ENCODE assay signal across 8 mouse cellular contexts in the genomic region with DNA sequence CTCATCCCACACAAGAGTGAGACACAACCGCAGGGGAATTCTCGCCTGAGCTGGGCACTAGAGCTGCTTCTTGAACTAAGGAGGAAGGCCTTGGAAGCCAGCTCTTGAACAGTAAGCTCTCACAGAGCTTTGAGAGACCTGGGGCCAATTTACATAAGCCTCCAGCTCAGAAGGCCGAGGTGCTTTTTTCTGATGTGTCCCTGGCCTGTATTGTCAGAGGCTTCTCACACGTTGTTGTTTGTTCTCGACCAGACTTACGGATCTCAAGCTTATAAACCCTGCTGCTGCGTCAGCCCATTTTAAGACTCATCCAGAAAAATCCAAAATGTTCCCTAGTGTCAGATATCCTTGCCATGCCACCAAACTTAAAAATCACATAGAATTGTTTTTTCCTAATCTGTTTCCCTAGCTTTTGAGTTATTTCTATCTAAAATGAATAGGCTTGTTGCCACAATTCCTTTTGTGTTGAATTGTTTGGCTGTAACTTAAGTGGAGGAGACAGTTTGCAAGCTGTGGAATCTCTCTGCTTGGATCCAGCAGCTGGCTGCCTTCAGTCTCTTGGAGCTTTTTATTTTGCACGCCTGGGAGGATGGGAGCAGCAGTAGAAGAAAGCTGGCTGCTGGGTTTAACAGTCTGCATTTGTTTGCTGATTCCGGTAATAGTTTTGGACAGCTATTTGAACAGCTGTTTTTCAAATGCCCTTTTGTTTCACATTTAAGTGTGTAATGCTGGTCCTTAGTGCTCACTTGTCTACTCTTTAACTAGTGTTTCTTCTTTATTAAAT.
A peak's percentile ranks its signal among the peaks of the same experiment; 100 is the strongest.
DNase-seq lines count a peak whose midpoint lies in the region; ATAC-seq and TF ChIP-seq lines count a peak whose summit lies in the region.

No protein-coding gene starts in this region.

- H3K9ac ChIP-seq in kidney, embryonic 15.5 days: no peak overlapping the region
- no peak overlapping the region for H3K9ac ChIP-seq in lung, embryonic 14.5 days
- H3K9ac ChIP-seq in stomach, embryonic 16.5 days (ENCODE audit: low read length): peak overlapping the region; percentile 27; the same call in 1 of the 2 replicates

- peak; percentile 41 for DNase-seq in kidney, adult 11 months
- DNase-seq in kidney, adult 18-20 months: no peak
- DNase-seq in lung, embryonic 14.5 days: peak; percentile 90
- DNase-seq in spleen, adult 12 weeks (ENCODE audit: low spot score): no peak
- DNase-seq in spleen, postnatal 10 days (ENCODE audit: low spot score in 2 of 2): no peak

- no peak for TF ChIP-seq CTCF in lung, embryonic 14.5 days (IDR thresholded peaks at IDR 0.05; ENCODE audit: low read depth)

- H3K27me3 ChIP-seq in kidney, embryonic 15.5 days: no peaks in the 10 kb centered on the region
- H3K27me3 ChIP-seq in lung, embryonic 14.5 days (ENCODE audit: insufficient read depth, low read length): no peaks in the 10 kb centered on the region
- no peaks in the 10 kb centered on the region for H3K27me3 ChIP-seq in stomach, embryonic 16.5 days (ENCODE audit: control insufficient read depth, insufficient read depth, low read length)

- peaks cover 15% of the 10 kb centered on the region for H3K4me1 ChIP-seq in kidney, embryonic 15.5 days
- peaks cover 4% of the 10 kb centered on the region; the same call in 1 of the 2 replicates for H3K4me1 ChIP-seq in lung, embryonic 14.5 days (ENCODE audit: insufficient read depth)
- peaks cover 12% of the 10 kb centered on the region for H3K4me1 ChIP-seq in stomach, embryonic 16.5 days (ENCODE audit: control insufficient read depth, insufficient read depth, low read length)

- H3K27ac ChIP-seq in kidney, embryonic 15.5 days: peak overlapping the region; percentile 85
- H3K27ac ChIP-seq in lung, embryonic 14.5 days (ENCODE audit: low read depth): peak overlapping the region; percentile 83
- H3K27ac ChIP-seq in stomach, embryonic 16.5 days (ENCODE audit: low read length): peak overlapping the region; percentile 88

- no peak overlapping the region for H3K4me3 ChIP-seq in kidney, embryonic 15.5 days (replicated peaks)
- no peak overlapping the region for H3K4me3 ChIP-seq in lung, embryonic 14.5 days (ENCODE audit: low read depth, low read length)
- no peak overlapping the region for H3K4me3 ChIP-seq in stomach, embryonic 16.5 days (replicated peaks; ENCODE audit: low read length)

- ATAC-seq in frontal cortex, adult (ENCODE audit: low TSS enrichment): peak; percentile 97
- peak; percentile 73; the same call in 1 of the 2 replicates for ATAC-seq in kidney, embryonic 15.5 days (replicated peaks; ENCODE audit: low FRiP score)
- peak; percentile 94 for ATAC-seq in lung, embryonic 14.5 days (ENCODE audit: insufficient read depth)
- ATAC-seq in stomach, embryonic 16.5 days (ENCODE audit: insufficient read depth, low FRiP score): peak; percentile 91

- H3K36me3 ChIP-seq in kidney, embryonic 15.5 days: no peaks in the 10 kb centered on the region
- no peaks in the 10 kb centered on the region for H3K36me3 ChIP-seq in lung, embryonic 14.5 days (ENCODE audit: insufficient read depth)
- H3K36me3 ChIP-seq in stomach, embryonic 16.5 days (ENCODE audit: control insufficient read depth, insufficient read depth, low read length): no peaks in the 10 kb centered on the region

- WGBS in kidney, embryonic 15.5 days: 41% methylated on average over 9 of the region's 9 CpGs
- WGBS in lung, embryonic 14.5 days: 26% methylated on average over 9 of the region's 9 CpGs
- 37% methylated on average over 9 of the region's 9 CpGs for WGBS in stomach, embryonic 16.5 days

- no peaks in the 10 kb centered on the region for H3K9me3 ChIP-seq in kidney, embryonic 15.5 days (replicated peaks)
- H3K9me3 ChIP-seq in lung, embryonic 14.5 days (ENCODE audit: low read depth, low read length): no peaks in the 10 kb centered on the region
- no peaks in the 10 kb centered on the region for H3K9me3 ChIP-seq in stomach, embryonic 16.5 days (replicated peaks; ENCODE audit: control insufficient read depth, low read length)

- no peak overlapping the region for H3K4me2 ChIP-seq in kidney, embryonic 15.5 days
- no peak overlapping the region for H3K4me2 ChIP-seq in lung, embryonic 14.5 days
- H3K4me2 ChIP-seq in stomach, embryonic 16.5 days (ENCODE audit: low read depth, low read length): no peak overlapping the region

Comparison
In these comparisons a context has a peak if more than half of its experiments do, and no peak if none do; other contexts are left out.
1. DNase-seq: peak in kidney, adult 11 months (single experiment) and lung, embryonic 14.5 days (single experiment); none in kidney, adult 18-20 months (single experiment), spleen, adult 12 weeks (single experiment) and spleen, postnatal 10 days (0 of 2).
2. Peak in every context shown above with its lines, with median percentiles within 50 percentile points of each other: ATAC-seq and H3K27ac ChIP-seq.